In the genomic region with DNA sequence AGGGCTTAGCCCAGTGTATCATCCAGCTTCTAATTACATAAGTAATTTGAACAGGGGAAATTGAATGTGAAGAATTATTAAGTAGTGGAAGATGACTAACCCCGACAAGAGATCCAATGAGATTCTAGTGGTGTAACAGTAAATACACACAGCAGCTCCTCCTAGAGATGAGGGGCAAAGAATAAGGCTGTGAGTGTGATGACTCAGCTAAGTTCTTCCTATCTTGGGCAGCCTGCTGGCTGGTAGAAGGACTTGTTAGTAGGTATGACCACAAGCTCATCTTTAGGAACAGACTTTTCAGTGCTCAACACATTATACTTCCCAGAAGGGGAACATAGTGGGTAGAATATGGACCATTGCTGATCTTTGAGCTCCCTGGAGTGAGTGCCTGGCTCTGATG, we compare ENCODE assay signal across 19 mouse cellular contexts. TPM values are rescaled to one million over a fixed set of nuclear protein-coding genes. Genes with fewer than 3 reads are reported as not detected.
A peak's percentile ranks its signal among the peaks of the same experiment; 100 is the strongest.
DNase-seq lines count a peak whose midpoint lies in the region; ATAC-seq and TF ChIP-seq lines count a peak whose summit lies in the region.
"Had no signal": no experiment of that assay in that cellular context is flagged by ENCODE, and none has a peak within 500 bp of the region (broad histone marks: within the 10 kb centered on the region; RNA-seq: fewer than 3 reads in every experiment).

No protein-coding gene starts in this region.

- no peaks in the 10 kb centered on the region for H3K9me3 ChIP-seq in MEL (replicated peaks; ENCODE audit: insufficient read depth, low read length)
- H3K9me3 ChIP-seq in midbrain, embryonic 16.5 days (replicated peaks; ENCODE audit: control insufficient read depth, low read length, poor library complexity, severe bottlenecking): no peaks in the 10 kb centered on the region
- H3K9me3 ChIP-seq: embryonic facial prominence, embryonic 13.5 days; forebrain, embryonic 12.5 days; heart, embryonic 12.5 days; hindbrain, embryonic 10.5 days had no signal

- H3K4me1 ChIP-seq in MEL (ENCODE audit: control insufficient read depth in 1 of 2, insufficient read depth in 2 of 2, low read length in 2 of 2): peaks cover 2 to 11% of the 10 kb centered on the region in 2 experiments; a peak in 2 of 4 replicates
- no peaks in the 10 kb centered on the region for H3K4me1 ChIP-seq in midbrain, embryonic 16.5 days (ENCODE audit: control insufficient read depth, insufficient read depth, low read length)
- H3K4me1 ChIP-seq in thymus, adult 2 months (replicated peaks; ENCODE audit: control insufficient read depth, insufficient read depth, low read length): no peaks in the 10 kb centered on the region; the same call in 1 of the 2 replicates
- H3K4me1 ChIP-seq: embryonic facial prominence, embryonic 13.5 days; forebrain, embryonic 12.5 days; heart, embryonic 12.5 days had no signal

- peak overlapping the region; percentile 39; the same call in 1 of the 2 replicates for H3K27ac ChIP-seq in MEL (ENCODE audit: control insufficient read depth, low read depth, low read length)
- H3K27ac ChIP-seq in midbrain, embryonic 16.5 days (ENCODE audit: low read length): no peak overlapping the region
- no peak overlapping the region for H3K27ac ChIP-seq in thymus, adult 2 months (ENCODE audit: control insufficient read depth, insufficient read depth, low read length)
- H3K27ac ChIP-seq: embryonic facial prominence, embryonic 13.5 days; forebrain, embryonic 12.5 days; hindbrain, embryonic 10.5 days; hindbrain, embryonic 14.5 days had no signal

- TF ChIP-seq CTCF in MEL (IDR thresholded peaks at IDR 0.05 in 2 of 3, conservative IDR thresholded peaks at IDR 0.05 in 1 of 3; ENCODE audit: control insufficient read depth in 1 of 3, insufficient read depth in 1 of 3, low read depth in 2 of 3, low read length in 3 of 3, poor library complexity in 1 of 3, severe bottlenecking in 1 of 3): no peak
- TF ChIP-seq CTCF in thymus, adult 2 months (IDR thresholded peaks at IDR 0.05; ENCODE audit: borderline replicate concordance, control insufficient read depth, extremely low read depth, insufficient read depth, low read length, poor library complexity): no peak

- WGBS in midbrain, embryonic 16.5 days: 75% methylated on average over 1 of the region's 1 CpGs
- WGBS in thymus, adult 2 months: 92% methylated on average over 1 of the region's 1 CpGs

- intact Hi-C loops in left cerebral cortex, postnatal 25 days (cut with DNase I): no loop called here

- DNase-seq in 416B (ENCODE audit: low read depth) (peak; percentile 92), MEL (ENCODE audit: low read depth, low spot score) (peak; percentile 82)
- peak; percentile 8 for DNase-seq in c-Kit-positive CD71-positive TER-119-negative erythroid progenitor cells, embryonic 14.5 days (ENCODE audit: low read depth)
- no peak for DNase-seq in thymus, adult 2 months
- no peak for DNase-seq in left cerebral cortex, postnatal 25 days (ENCODE audit: low spot score in 2 of 2)
- DNase-seq: adrenal gland, postnatal 10 days; cerebellum, adult 11-12 months; cerebellum, adult 9-10 months; cerebellum, postnatal 25 days; gastrocnemius, postnatal 14 days had no signal

- TF ChIP-seq RAD21 in MEL (IDR thresholded peaks at IDR 0.05; ENCODE audit: low read depth, low read length): no peak; the same call in 1 of the 2 replicates

- no peak overlapping the region for H3K4me3 ChIP-seq in MEL (ENCODE audit: control insufficient read depth in 1 of 2, insufficient read depth in 1 of 2, low read depth in 2 of 2, low read length in 2 of 2)
- H3K4me3 ChIP-seq in midbrain, embryonic 16.5 days (ENCODE audit: low read depth, low read length): no peak overlapping the region
- no peak overlapping the region for H3K4me3 ChIP-seq in thymus, adult 2 months (ENCODE audit: control insufficient read depth, insufficient read depth, low read length)
- H3K4me3 ChIP-seq: embryonic facial prominence, embryonic 13.5 days; forebrain, embryonic 12.5 days; heart, embryonic 12.5 days; hindbrain, embryonic 10.5 days had no signal

- peaks cover 2 to 10% of the 10 kb centered on the region in 2 experiments; a peak in 3 of 4 replicates for H3K36me3 ChIP-seq in MEL (ENCODE audit: control insufficient read depth in 1 of 2, insufficient read depth in 2 of 2, low read length in 2 of 2)
- 0 out of 2 replicates have a peak, but pooled peaks cover 3% of the 10 kb centered on the region for H3K36me3 ChIP-seq in midbrain, embryonic 16.5 days (ENCODE audit: control insufficient read depth, insufficient read depth, low read length)
- no peaks in the 10 kb centered on the region for H3K36me3 ChIP-seq in thymus, adult 2 months (ENCODE audit: control insufficient read depth, insufficient read depth, low read length)
- H3K36me3 ChIP-seq: forebrain, embryonic 12.5 days had no signal

- H3K79me2 ChIP-seq in MEL (ENCODE audit: control insufficient read depth, insufficient read depth, low read length, poor library complexity): no peaks in the 10 kb centered on the region

- peak; percentile 51 to 60 for TF ChIP-seq EP300 in MEL (IDR thresholded peaks at IDR 0.05; ENCODE audit: low read depth in 1 of 2, low read length in 2 of 2)

- no peaks in the 10 kb centered on the region for H3K27me3 ChIP-seq in MEL (ENCODE audit: control insufficient read depth in 1 of 2, insufficient read depth in 2 of 2, low read length in 2 of 2)
- no peaks in the 10 kb centered on the region for H3K27me3 ChIP-seq in midbrain, embryonic 16.5 days (ENCODE audit: control insufficient read depth, insufficient read depth, low read depth, low read length)
- no peaks in the 10 kb centered on the region for H3K27me3 ChIP-seq in thymus, adult 2 months (ENCODE audit: control insufficient read depth, insufficient read depth, low read length)
- H3K27me3 ChIP-seq: embryonic facial prominence, embryonic 13.5 days; forebrain, embryonic 12.5 days; heart, embryonic 12.5 days had no signal

- peak; percentile 53 for ATAC-seq in megakaryocyte progenitor cell, adult 5-6 weeks (replicated peaks; ENCODE audit: poor library complexity)
- no peak for ATAC-seq in midbrain, embryonic 16.5 days
- ATAC-seq: forebrain, embryonic 16.5 days; intestine, embryonic 16.5 days had no signal

- TF ChIP-seq POLR2A in MEL (IDR thresholded peaks at IDR 0.05; ENCODE audit: control insufficient read depth in 1 of 2, insufficient read depth in 1 of 2, low read depth in 1 of 2, low read length in 2 of 2, poor library complexity in 1 of 2): no peak
- no peak for TF ChIP-seq POLR2A in thymus, adult 2 months (IDR thresholded peaks at IDR 0.05; ENCODE audit: control insufficient read depth, extremely low read depth, insufficient read depth, low read length, poor library complexity)

- no peak overlapping the region for H3K9ac ChIP-seq in MEL (ENCODE audit: control insufficient read depth, low read depth, low read length, poor library complexity, severe bottlenecking)
- no peak overlapping the region for H3K9ac ChIP-seq in midbrain, embryonic 16.5 days (ENCODE audit: low read depth, low read length)
- H3K9ac ChIP-seq: embryonic facial prominence, embryonic 13.5 days; forebrain, embryonic 12.5 days; heart, embryonic 12.5 days; hindbrain, embryonic 14.5 days had no signal

- no peak overlapping the region for H3K4me2 ChIP-seq in midbrain, embryonic 16.5 days (ENCODE audit: low read length)
- H3K4me2 ChIP-seq: embryonic facial prominence, embryonic 13.5 days; forebrain, embryonic 12.5 days; heart, embryonic 12.5 days; hindbrain, embryonic 14.5 days had no signal

TF ChIP-seq in MEL, 35 proteins besides CTCF, POLR2A, EP300 and RAD21:
- TF ChIP-seq RCOR1 (IDR thresholded peaks at IDR 0.05; ENCODE audit: low read depth, low read length): no peak
- TF ChIP-seq GATA1 (IDR thresholded peaks at IDR 0.05; ENCODE audit: low read depth, low read length): peak; percentile 33; the same call in 1 of the 2 replicates
- TF ChIP-seq ETS1 (IDR thresholded peaks at IDR 0.05; ENCODE audit: low read depth, low read length): peak; percentile 42; the same call in 1 of the 2 replicates
- no peak for TF ChIP-seq SIN3A (IDR thresholded peaks at IDR 0.05; ENCODE audit: low read length)
- no peak for TF ChIP-seq POLR2AphosphoS2 (IDR thresholded peaks at IDR 0.05; ENCODE audit: low read length)
- no peak for TF ChIP-seq MEF2A (IDR thresholded peaks at IDR 0.05; ENCODE audit: extremely low read depth, insufficient replicate concordance, low read depth, low read length, poor library complexity, severe bottlenecking)
- no peak for TF ChIP-seq ELF1 (IDR thresholded peaks at IDR 0.05; ENCODE audit: low read depth, low read length)
- TF ChIP-seq POLR2AphosphoS5 (IDR thresholded peaks at IDR 0.05; ENCODE audit: borderline replicate concordance, low read depth, low read length): no peak
- TF ChIP-seq TAL1 (IDR thresholded peaks at IDR 0.05; ENCODE audit: low read length): peak; percentile 71

RNA-seq across cellular contexts. Expression of a gene that starts 38.3 kb away (rescaled TPM):
- total RNA-seq in MEL (2012; rRNA removed): 24.8 and 30.6 TPM in 2 replicates
- 10 to 100 TPM in 1 of 2 experiments, not detected in 1; 34.3 TPM for polyA plus RNA-seq in MEL (2012; ENCODE audit: insufficient read depth in 1 of 2, insufficient read length in 2 of 2, low read depth in 1 of 2, low replicate concordance in 2 of 2, missing spikeins in 1 of 2)
- 10.2 and 11.8 TPM in 2 replicates for total RNA-seq in megakaryocyte progenitor cell, adult 5-6 weeks (2015)
- 21.7 and 25.7 TPM in 2 replicates for total RNA-seq in megakaryocyte progenitor cell, adult 5-6 weeks (2017)
- polyA plus RNA-seq in midbrain, embryonic 16.5 days (2015; fragmentation: Nextera tagmentation; extraction: Ambion mirVana): 42.7 and 48.6 TPM in 2 replicates
- polyA plus RNA-seq in thymus, adult 2 months (2012; rRNA removed): 24.9 and 29.0 TPM in 2 replicates
- total RNA-seq in left cerebral cortex, postnatal 25 days (2021): 10 to 100 TPM; 28.6 to 32.9 TPM

Comparison
In these comparisons a context has a peak if more than half of its experiments do, and no peak if none do; other contexts are left out.
1. DNase-seq: peak in 416B (single experiment), MEL (single experiment) and c-Kit-positive CD71-positive TER-119-negative erythroid progenitor cells, embryonic 14.5 days (single experiment); none in thymus, adult 2 months (single experiment) and left cerebral cortex, postnatal 25 days (0 of 2).